Mouse (Mus musculus): ENCODE data around the gene Med13. TPM values are rescaled to one million over a fixed set of nuclear protein-coding genes. Genes with fewer than 3 reads are reported as not detected.

Med13 gene
- polyA plus RNA-seq, 1 experiment from 2014 or later, result 12.1 TPM

DNA sequence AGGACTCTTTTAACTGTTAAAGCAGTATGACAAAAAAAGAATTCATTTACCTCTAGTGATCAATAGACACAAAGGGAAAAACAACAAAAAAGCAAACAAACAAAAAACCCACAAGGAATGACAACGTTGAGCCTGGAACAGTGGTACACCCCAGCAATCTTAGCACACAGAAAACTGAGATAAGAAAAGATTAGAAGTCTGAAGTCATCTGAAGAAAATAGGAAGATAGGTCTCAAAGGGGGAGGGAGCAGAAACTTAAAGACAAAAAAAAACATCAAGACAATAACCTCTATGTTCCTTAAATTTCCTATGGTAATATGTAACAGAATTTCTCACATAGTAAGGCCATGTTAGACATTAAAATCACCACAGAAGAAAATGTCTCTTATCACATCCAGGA is 104.1 kb downstream of the Med13 start:
- Histone ChIP-seq H3K27me3 (ENCODE audit: control insufficient read depth, insufficient read depth, low read length) (no peaks in the 10 kb centered on the region), H3K9ac (replicated peaks; ENCODE audit: low read length) (no peak overlapping the region), H3K4me2 (ENCODE audit: low read depth, low read length) (no peak overlapping the region), H3K27ac (replicated peaks; ENCODE audit: low read depth, low read length) (no peak overlapping the region), H3K9me3 (replicated peaks; ENCODE audit: control insufficient read depth, low read length) (no peaks in the 10 kb centered on the region), H3K4me1 (ENCODE audit: control insufficient read depth, insufficient read depth, low read length) (no peaks in the 10 kb centered on the region), H3K4me3 (ENCODE audit: low read depth, low read length) (no peak overlapping the region), H3K36me3 (replicated peaks; ENCODE audit: control insufficient read depth, insufficient read depth, low read depth, low read length) (peaks cover 4% of the 10 kb centered on the region)
- ATAC-seq (replicated peaks; ENCODE audit: insufficient number of reproducible peaks, low FRiP score, low TSS enrichment, low read depth) (no peak), DNase-seq (ENCODE audit: low spot score) (no peak)
- 88% methylated on average over 1 of the region's 1 CpGs for WGBS

DNA sequence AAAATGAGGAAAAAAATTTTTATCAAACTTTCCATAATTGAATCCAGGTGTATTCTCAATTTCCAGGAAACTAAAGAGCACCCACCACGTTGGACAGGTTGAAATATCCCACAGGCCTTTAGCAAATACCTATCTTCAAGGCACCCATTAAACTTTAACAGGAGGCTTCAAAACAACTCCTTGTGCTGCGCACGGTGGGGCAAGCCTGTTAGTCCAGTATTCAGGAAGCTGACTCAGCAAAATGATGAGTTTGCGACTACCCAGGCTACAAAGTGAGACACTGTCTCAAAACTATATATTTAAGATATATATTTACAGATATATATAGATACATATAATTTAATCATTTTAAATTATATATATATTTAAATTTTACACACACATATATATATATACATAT is 125.0 kb downstream of the Med13 start:
- WGBS, result 83% methylated on average over 4 of the region's 4 CpGs
- no peak overlapping the region for H3K9ac ChIP-seq (replicated peaks; ENCODE audit: low read length)
- no peak overlapping the region for H3K27ac ChIP-seq (replicated peaks; ENCODE audit: low read depth, low read length)
- no peaks in the 10 kb centered on the region for H3K27me3 ChIP-seq (ENCODE audit: control insufficient read depth, insufficient read depth, low read length)
- H3K4me3 ChIP-seq (ENCODE audit: low read depth, low read length), result no peak overlapping the region
- no peak for DNase-seq (ENCODE audit: low spot score)
- H3K4me1 ChIP-seq (ENCODE audit: control insufficient read depth, insufficient read depth, low read length), result no peaks in the 10 kb centered on the region
- no peaks in the 10 kb centered on the region for H3K9me3 ChIP-seq (replicated peaks; ENCODE audit: control insufficient read depth, low read length)
- no peak for ATAC-seq (replicated peaks; ENCODE audit: insufficient number of reproducible peaks, low FRiP score, low TSS enrichment, low read depth)
- H3K36me3 ChIP-seq (replicated peaks; ENCODE audit: control insufficient read depth, insufficient read depth, low read depth, low read length), result peaks cover 2% of the 10 kb centered on the region
- H3K4me2 ChIP-seq (ENCODE audit: low read depth, low read length), result no peak overlapping the region

DNA sequence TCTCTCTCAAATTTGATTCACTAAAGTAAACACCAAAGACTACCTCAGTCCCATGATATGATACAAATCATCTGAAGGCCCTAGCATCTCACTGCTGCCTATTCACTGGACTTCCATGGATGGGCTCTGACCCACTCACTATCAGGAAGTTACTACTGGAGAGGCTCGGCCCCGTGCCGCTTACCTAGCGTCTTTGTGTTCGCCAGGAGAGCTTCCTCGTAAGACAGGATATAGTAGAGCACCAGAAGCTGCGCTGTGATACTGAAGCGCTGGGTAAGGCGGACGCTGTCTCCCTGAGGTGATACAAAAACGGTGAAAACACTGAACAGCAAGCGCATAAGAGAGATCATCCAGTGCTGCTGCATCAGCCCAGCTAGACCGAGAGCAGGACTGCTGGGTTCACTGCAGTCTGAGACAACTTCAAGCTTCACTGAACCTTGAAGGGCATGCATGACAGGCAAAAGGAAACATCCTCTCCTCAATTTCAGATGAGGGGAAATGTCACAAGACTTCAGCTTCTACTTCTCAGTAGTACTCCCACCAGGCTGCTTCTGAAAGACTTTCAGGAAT is 125.5 kb downstream of the Med13 start:
- ATAC-seq (replicated peaks; ENCODE audit: insufficient number of reproducible peaks, low FRiP score, low TSS enrichment, low read depth) (no peak), DNase-seq (ENCODE audit: low spot score) (no peak)
- Histone ChIP-seq H3K27ac (replicated peaks; ENCODE audit: low read depth, low read length) (no peak overlapping the region), H3K4me2 (ENCODE audit: low read depth, low read length) (no peak overlapping the region), H3K9ac (replicated peaks; ENCODE audit: low read length) (no peak overlapping the region), H3K4me3 (ENCODE audit: low read depth, low read length) (no peak overlapping the region), H3K27me3 (ENCODE audit: control insufficient read depth, insufficient read depth, low read length) (no peaks in the 10 kb centered on the region), H3K4me1 (ENCODE audit: control insufficient read depth, insufficient read depth, low read length) (no peaks in the 10 kb centered on the region), H3K36me3 (replicated peaks; ENCODE audit: control insufficient read depth, insufficient read depth, low read depth, low read length) (peaks cover 2% of the 10 kb centered on the region), H3K9me3 (replicated peaks; ENCODE audit: control insufficient read depth, low read length) (no peaks in the 10 kb centered on the region)
- 93% methylated on average over 13 of the region's 13 CpGs for WGBS

DNA sequence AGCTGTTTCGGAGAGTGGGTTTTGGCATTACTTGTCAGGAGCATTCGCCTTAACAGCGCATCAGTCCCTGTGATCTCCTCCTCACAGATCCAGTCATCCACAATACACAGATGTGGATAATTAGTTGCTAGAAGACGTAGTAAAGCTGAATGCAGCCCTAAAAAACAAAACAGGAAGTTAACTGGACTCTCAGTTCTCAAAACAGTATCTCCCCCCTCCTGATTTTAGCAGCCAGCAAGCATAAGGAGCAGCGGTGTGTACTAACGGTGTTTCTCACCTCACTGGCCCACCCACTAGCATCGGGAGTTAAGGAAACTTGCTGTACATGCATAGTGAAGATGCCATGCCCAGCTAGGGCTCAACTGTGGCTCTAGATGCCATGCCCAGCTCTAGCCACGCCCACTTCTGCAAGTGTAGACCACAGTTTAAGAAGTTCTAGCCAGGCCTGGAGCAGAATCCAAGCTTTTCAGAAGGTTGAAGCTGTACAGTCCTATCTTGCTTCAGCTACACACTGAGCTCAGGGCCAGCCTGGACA is 130.7 kb downstream of the Med13 start:
- H3K36me3 ChIP-seq (replicated peaks; ENCODE audit: control insufficient read depth, insufficient read depth, low read depth, low read length), result peaks cover 3% of the 10 kb centered on the region
- no peak overlapping the region for H3K9ac ChIP-seq (replicated peaks; ENCODE audit: low read length)
- H3K4me1 ChIP-seq (ENCODE audit: control insufficient read depth, insufficient read depth, low read length), result no peaks in the 10 kb centered on the region
- H3K4me2 ChIP-seq (ENCODE audit: low read depth, low read length), result no peak overlapping the region
- no peaks in the 10 kb centered on the region for H3K27me3 ChIP-seq (ENCODE audit: control insufficient read depth, insufficient read depth, low read length)
- DNase-seq (ENCODE audit: low spot score) (no peak), ATAC-seq (replicated peaks; ENCODE audit: insufficient number of reproducible peaks, low FRiP score, low TSS enrichment, low read depth) (no peak)
- no peaks in the 10 kb centered on the region for H3K9me3 ChIP-seq (replicated peaks; ENCODE audit: control insufficient read depth, low read length)
- H3K4me3 ChIP-seq (ENCODE audit: low read depth, low read length), result no peak overlapping the region
- no peak overlapping the region for H3K27ac ChIP-seq (replicated peaks; ENCODE audit: low read depth, low read length)
- WGBS, result 84% methylated on average over 8 of the region's 8 CpGs

DNA sequence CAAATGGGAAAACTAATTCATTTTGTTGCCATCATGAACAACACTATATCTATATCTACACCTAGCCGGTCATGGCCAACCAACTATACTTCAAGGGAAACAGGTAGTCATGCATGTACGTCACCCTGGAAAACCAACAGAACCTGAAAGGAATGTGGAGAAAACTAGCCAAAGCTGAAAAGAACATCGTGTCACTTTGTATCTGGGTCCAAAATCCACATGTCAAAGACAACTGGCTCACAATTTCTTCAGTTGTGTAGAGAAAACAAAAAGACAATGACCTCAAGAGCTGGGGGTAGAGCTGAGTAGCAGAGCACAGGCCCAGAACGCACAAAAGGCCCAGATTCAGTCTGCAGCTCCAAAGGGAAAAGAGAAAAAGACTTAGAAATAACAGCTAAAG is 131.6 kb downstream of the Med13 start:
- no peak for ATAC-seq (replicated peaks; ENCODE audit: insufficient number of reproducible peaks, low FRiP score, low TSS enrichment, low read depth)

More for the DNA sequence above, 131.6 kb downstream of the Med13 start:
- Histone ChIP-seq H3K4me2 (ENCODE audit: low read depth, low read length) (no peak overlapping the region), H3K9me3 (replicated peaks; ENCODE audit: control insufficient read depth, low read length) (no peaks in the 10 kb centered on the region), H3K4me1 (ENCODE audit: control insufficient read depth, insufficient read depth, low read length) (no peaks in the 10 kb centered on the region), H3K9ac (replicated peaks; ENCODE audit: low read length) (no peak overlapping the region), H3K27ac (replicated peaks; ENCODE audit: low read depth, low read length) (no peak overlapping the region), H3K36me3 (replicated peaks; ENCODE audit: control insufficient read depth, insufficient read depth, low read depth, low read length) (peaks cover 3% of the 10 kb centered on the region), H3K4me3 (ENCODE audit: low read depth, low read length) (no peak overlapping the region), H3K27me3 (ENCODE audit: control insufficient read depth, insufficient read depth, low read length) (no peaks in the 10 kb centered on the region)
- no peak for DNase-seq (ENCODE audit: low spot score)
- WGBS, result 89% methylated on average over 4 of the region's 4 CpGs

Other genes starting within 250 kb of the Med13 start
- 10.6 and 11.5 TPM in 2 replicates for gene Brip1, start 156.4 kb downstream of the Med13 start, polyA plus RNA-seq (2014; fragmentation: Nextera tagmentation; extraction: Ambion mirVana)
- gene Ints2, start 100.0 kb downstream of the Med13 start, polyA plus RNA-seq (2014; fragmentation: Nextera tagmentation; extraction: Ambion mirVana), result 53.8 and 57.2 TPM in 2 replicates
- gene Rnft1, start 127.1 kb upstream of the Med13 start, polyA plus RNA-seq (2014; fragmentation: Nextera tagmentation; extraction: Ambion mirVana), result 33.4 and 33.8 TPM in 2 replicates
- 63.7 and 69.7 TPM in 2 replicates for gene Rps6kb1, start 187.2 kb upstream of the Med13 start, polyA plus RNA-seq (2014; fragmentation: Nextera tagmentation; extraction: Ambion mirVana)
- 12.6 and 13.1 TPM in 2 replicates for gene Tubd1, start 187.4 kb upstream of the Med13 start, polyA plus RNA-seq (2014; fragmentation: Nextera tagmentation; extraction: Ambion mirVana)